Mouse (Mus musculus) midbrain, embryonic 11.5 days (tissue): ENCODE data around the gene Nefh. TPM values are rescaled to one million over a fixed set of nuclear protein-coding genes. Genes with fewer than 3 reads are reported as not detected.

Experiments
- ATAC-seq: fragments of 200-750 bp; cut with Nextera tagmentation; 2 replicates; pipeline ENCODE4 v1.8.0; 2017; ENCODE audit warnings: moderate TSS enrichment, moderate library complexity; ENCODE audit not compliant: low FRiP score
- DNase-seq: peaks from one replicate; pipeline ENCODE4 v3.0.0; 2015; ENCODE audit warnings: low spot score; ENCODE audit errors: missing footprints
- H3K27ac ChIP-seq: fragments of 300-500 bp; sonication (generic); 2 replicates; pipeline ENCODE4 v1.5.1; 2014; ENCODE audit warnings: low read depth, low read length
- H3K27me3 ChIP-seq: fragments of 300-500 bp; sonication (generic); 2 replicates; pipeline ENCODE4 v1.6.1; 2014; ENCODE audit warnings: mild to moderate bottlenecking, low read length, moderate library complexity, mixed read lengths; ENCODE audit not compliant: control insufficient read depth, insufficient read depth
- H3K36me3 ChIP-seq: fragments of 300-500 bp; sonication (generic); 2 replicates; pipeline ENCODE4 v1.6.1; 2014; ENCODE audit warnings: mild to moderate bottlenecking, low read length, moderate library complexity, mixed read lengths; ENCODE audit not compliant: control insufficient read depth, insufficient read depth
- H3K4me1 ChIP-seq: fragments of 300-500 bp; sonication (generic); 2 replicates; pipeline ENCODE4 v1.6.1; 2014; ENCODE audit warnings: low read length; ENCODE audit not compliant: control insufficient read depth, insufficient read depth
- H3K4me2 ChIP-seq: fragments of 300-500 bp; sonication (generic); 2 replicates; pipeline ENCODE4 v1.6.1; 2014; ENCODE audit warnings: mild to moderate bottlenecking, moderate library complexity
- H3K4me3 ChIP-seq: fragments of 300-500 bp; sonication (generic); 2 replicates; pipeline ENCODE4 v1.5.1; 2014; ENCODE audit warnings: low read depth, low read length
- H3K9ac ChIP-seq: fragments of 300-500 bp; sonication (generic); 2 replicates; pipeline ENCODE4 v1.6.1; 2014; ENCODE audit warnings: low read length
- H3K9me3 ChIP-seq: fragments of 300-500 bp; sonication (generic); 2 replicates; pipeline ENCODE4 v1.6.1; 2016; ENCODE audit warnings: low read length; ENCODE audit not compliant: control insufficient read depth
- WGBS: fragments of 180-500 bp; shearing (Covaris S2); extraction: QIAGEN DNeasy Blood & Tissue Kit; methylation state at CpG from one replicate; pipeline ENCODE4 v1.1.7; 2014; 5-methylcytosine and 5-hydroxymethylcytosine counted together
- polyA plus RNA-seq: library from polyadenylated mRNA; unstranded; fragments of >200 nt; fragmentation: Nextera tagmentation; extraction: Ambion mirVana; gene quantifications from 2 replicates; pipeline ENCODE4 v1.2.1, GENCODE M21; 2014

The Nefh gene
- polyA plus RNA-seq, 1 experiment from 2014 or later = 0.79 TPM

GRCm38 (mm10) chr11:4983538-4983937 is 35.7 kb upstream of the Nefh start:
- H3K4me1 ChIP-seq = peaks cover 6% of the 10 kb centered on the region
- H3K4me2 ChIP-seq = no peak overlapping the region
- H3K9ac ChIP-seq = no peak overlapping the region
- 52% methylated on average over 2 of the region's 2 CpGs for WGBS
- no peak overlapping the region for H3K27ac ChIP-seq
- H3K27me3 ChIP-seq = no peaks in the 10 kb centered on the region
- H3K36me3 ChIP-seq = no peaks in the 10 kb centered on the region
- DNase-seq = no peak
- ATAC-seq = no peak
- H3K9me3 ChIP-seq = no peaks in the 10 kb centered on the region
- H3K4me3 ChIP-seq = no peak overlapping the region

- H3K36me3 ChIP-seq = no peaks in the 10 kb centered on the region
- H3K4me2 ChIP-seq = no peak overlapping the region
- peaks cover 6% of the 10 kb centered on the region for H3K4me1 ChIP-seq
- 82% methylated on average over 3 of the region's 3 CpGs for whole genome bisulfite sequencing
- no peak for ATAC-seq
- no peak for DNase-seq
- no peak overlapping the region for H3K4me3 ChIP-seq
- H3K9me3 ChIP-seq = no peaks in the 10 kb centered on the region
- no peak overlapping the region for H3K9ac ChIP-seq
- no peaks in the 10 kb centered on the region for H3K27me3 ChIP-seq
- H3K27ac ChIP-seq = no peak overlapping the region
Observed at GRCm38 (mm10) chr11:4983010-4983409, 35.1 kb upstream of the Nefh start.

- ATAC-seq = peak; percentile 48; the same call in 1 of the 2 replicates
- Histone ChIP-seq H3K4me3 (no peak overlapping the region), H3K4me1 (no peaks in the 10 kb centered on the region), H3K9me3 (no peaks in the 10 kb centered on the region), H3K36me3 (no peaks in the 10 kb centered on the region), H3K4me2 (no peak overlapping the region), H3K9ac (no peak overlapping the region), H3K27ac (no peak overlapping the region), H3K27me3 (no peaks in the 10 kb centered on the region)
- peak; percentile 96 for DNase-seq
- WGBS = 6% methylated on average over 13 of the region's 14 CpGs
Observed at GRCm38 (mm10) chr11:4975623-4976022, 27.8 kb upstream of the Nefh start.

- ATAC-seq (no peak), DNase-seq (no peak)
- H3K36me3 ChIP-seq = no peaks in the 10 kb centered on the region
- H3K27me3 ChIP-seq = no peaks in the 10 kb centered on the region
- H3K9me3 ChIP-seq = no peaks in the 10 kb centered on the region
- H3K9ac ChIP-seq = no peak overlapping the region
- H3K4me3 ChIP-seq = no peak overlapping the region
- no peak overlapping the region for H3K27ac ChIP-seq
- H3K4me2 ChIP-seq = no peak overlapping the region
- WGBS = 80% methylated on average over 11 of the region's 11 CpGs
- no peaks in the 10 kb centered on the region for H3K4me1 ChIP-seq
Observed at GRCm38 (mm10) chr11:4974376-4975122, 26.7 kb upstream of the Nefh start.

DNA sequence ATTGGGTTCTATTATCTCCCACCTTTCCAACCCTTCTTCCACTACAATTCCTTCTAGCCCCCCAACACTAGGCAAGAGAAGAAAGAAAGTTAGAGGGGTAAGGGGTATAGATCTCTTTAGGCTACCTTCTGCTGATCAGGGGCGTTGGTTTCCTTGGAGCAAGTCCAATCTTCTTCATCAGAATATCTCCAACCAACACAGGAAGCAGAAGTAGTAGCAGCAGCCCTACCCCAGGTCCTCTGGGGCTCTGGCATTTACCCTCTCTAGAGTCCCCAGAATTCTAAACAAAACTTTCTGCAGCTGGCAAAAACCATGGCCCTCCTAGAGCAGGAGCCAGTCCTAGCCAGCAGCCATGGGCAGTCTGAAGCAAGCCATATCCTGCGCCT is 26.0 kb upstream of the Nefh start:
- WGBS = 88% methylated on average over 2 of the region's 2 CpGs
- Histone ChIP-seq H3K4me3 (no peak overlapping the region), H3K4me2 (no peak overlapping the region), H3K4me1 (no peaks in the 10 kb centered on the region), H3K9ac (no peak overlapping the region), H3K27ac (no peak overlapping the region), H3K36me3 (no peaks in the 10 kb centered on the region), H3K9me3 (no peaks in the 10 kb centered on the region), H3K27me3 (no peaks in the 10 kb centered on the region)
- ATAC-seq (no peak), DNase-seq (no peak)

DNA sequence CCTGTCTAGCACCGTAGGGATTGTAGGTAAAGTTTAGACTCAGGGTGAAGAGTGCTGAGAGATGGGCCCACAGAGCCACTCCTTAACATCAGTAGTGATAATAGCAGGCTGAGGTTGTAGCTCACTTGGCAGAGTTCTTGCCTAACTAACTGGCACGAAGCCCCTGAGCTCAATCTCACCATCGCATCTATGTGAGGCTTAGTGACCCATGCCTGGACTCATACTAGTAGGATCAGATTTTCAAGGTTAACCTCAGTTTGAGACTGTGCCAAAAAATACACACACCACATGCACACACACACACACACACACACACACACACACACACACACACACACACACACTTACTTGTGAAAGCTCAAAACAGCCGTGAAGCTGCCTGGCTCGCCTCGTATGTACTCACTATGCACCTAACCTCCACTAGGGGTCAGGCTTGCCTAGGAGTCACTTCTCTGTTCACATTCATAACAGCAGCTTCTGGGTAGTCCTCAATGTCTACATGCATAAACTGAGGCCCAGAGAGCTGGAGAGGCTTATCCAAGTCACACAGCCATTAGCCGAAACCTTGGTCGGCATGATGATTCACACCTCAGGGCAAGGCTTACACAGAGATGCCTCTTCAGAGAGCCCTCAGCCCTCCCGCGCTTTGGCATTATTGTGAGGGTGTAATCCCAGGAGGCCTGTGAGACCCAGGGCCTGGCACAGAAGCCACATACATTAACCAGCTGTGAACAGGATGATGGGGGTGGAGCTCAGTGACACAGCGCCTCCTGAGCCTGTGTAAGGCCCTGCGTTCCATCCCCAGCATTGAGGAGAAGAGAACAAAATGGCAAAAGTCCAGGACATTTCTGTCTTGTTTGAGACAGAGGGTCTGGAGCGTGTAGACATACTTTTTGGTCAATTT is 25.4 kb upstream of the Nefh start:
- 64% methylated on average over 13 of the region's 13 CpGs for WGBS
- Histone ChIP-seq H3K27me3 (no peaks in the 10 kb centered on the region), H3K9me3 (no peaks in the 10 kb centered on the region), H3K27ac (no peak overlapping the region), H3K9ac (no peak overlapping the region), H3K36me3 (no peaks in the 10 kb centered on the region), H3K4me1 (no peaks in the 10 kb centered on the region), H3K4me3 (no peak overlapping the region), H3K4me2 (no peak overlapping the region)
- ATAC-seq (no peak), DNase-seq (no peak)

DNA sequence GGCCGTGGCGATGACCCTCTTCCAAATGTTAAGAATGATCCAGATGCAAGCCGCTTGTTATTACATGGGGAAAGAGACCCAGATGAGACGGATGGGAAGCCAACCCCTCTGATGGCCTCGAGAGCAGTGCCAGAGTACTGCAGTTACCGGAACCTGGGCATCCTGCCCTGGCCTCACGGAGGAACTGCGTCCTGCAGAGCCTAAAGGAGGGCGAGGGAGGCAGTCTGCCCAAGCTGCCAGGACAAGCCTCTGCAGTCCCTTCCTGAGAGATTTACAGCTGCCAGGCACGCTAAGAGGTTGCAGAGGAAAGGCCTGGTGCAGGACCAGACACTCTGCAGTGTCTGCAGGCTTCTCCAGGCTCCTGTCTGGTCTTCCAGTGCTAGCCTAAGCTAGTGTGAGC is 20.5 kb upstream of the Nefh start:
- H3K9ac ChIP-seq = no peak overlapping the region
- 79% methylated on average over 10 of the region's 10 CpGs for WGBS
- DNase-seq (no peak), ATAC-seq (no peak)
- H3K27ac ChIP-seq = no peak overlapping the region
- no peak overlapping the region for H3K4me2 ChIP-seq
- H3K9me3 ChIP-seq = no peaks in the 10 kb centered on the region
- H3K4me1 ChIP-seq = no peaks in the 10 kb centered on the region
- H3K4me3 ChIP-seq = no peak overlapping the region
- no peaks in the 10 kb centered on the region for H3K36me3 ChIP-seq
- H3K27me3 ChIP-seq = no peaks in the 10 kb centered on the region

DNA sequence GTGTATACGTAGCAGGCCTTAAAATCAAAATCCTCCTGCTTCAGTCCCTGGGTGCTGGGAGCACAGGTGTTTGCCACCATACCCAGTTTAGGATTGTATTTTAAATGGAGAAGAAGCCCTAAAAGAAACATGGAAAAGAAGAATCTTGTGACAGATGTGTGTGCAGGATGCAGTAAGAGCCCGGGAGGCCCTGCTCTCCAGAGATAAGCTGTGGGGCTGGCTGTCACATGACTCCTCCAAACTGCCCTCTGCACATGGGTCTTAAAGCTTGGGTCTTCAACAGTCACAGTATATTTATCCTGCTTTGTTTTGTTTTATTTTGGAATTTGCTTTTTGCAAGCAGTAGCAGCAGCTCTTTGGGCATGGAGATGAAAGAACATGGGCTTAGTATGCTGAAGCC is 19.7 kb upstream of the Nefh start:
- Histone ChIP-seq H3K4me2 (no peak overlapping the region), H3K36me3 (no peaks in the 10 kb centered on the region), H3K4me1 (no peaks in the 10 kb centered on the region), H3K4me3 (no peak overlapping the region), H3K9ac (no peak overlapping the region), H3K9me3 (no peaks in the 10 kb centered on the region), H3K27me3 (no peaks in the 10 kb centered on the region), H3K27ac (no peak overlapping the region)
- no peak for DNase-seq
- ATAC-seq = no peak
- 57% methylated on average over 2 of the region's 2 CpGs for WGBS

DNA sequence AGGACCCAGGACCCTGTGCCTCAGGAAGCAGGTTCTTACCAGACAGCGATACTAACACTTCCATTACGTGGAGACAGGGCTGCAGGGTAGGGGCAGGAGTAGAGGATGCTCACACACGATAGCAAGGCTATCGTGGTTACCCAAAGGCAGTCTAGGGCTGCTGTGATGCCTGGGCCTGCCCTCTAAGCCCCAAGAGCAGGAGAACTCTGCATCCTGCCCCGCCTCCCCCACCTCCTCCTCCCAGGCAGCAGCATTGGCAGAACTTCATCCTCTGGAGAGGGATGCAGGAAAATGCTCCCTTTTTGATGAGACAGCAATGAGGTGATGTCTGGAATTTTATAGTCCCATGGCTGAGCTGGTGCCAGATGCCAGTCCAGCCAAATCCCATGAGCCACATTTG is 19.0 kb upstream of the Nefh start:
- whole genome bisulfite sequencing = 67% methylated on average over 5 of the region's 5 CpGs
- no peaks in the 10 kb centered on the region for H3K4me1 ChIP-seq
- ATAC-seq (no peak), DNase-seq (no peak)
- H3K27ac ChIP-seq = no peak overlapping the region
- H3K27me3 ChIP-seq = no peaks in the 10 kb centered on the region
- H3K9ac ChIP-seq = no peak overlapping the region
- H3K4me2 ChIP-seq = no peak overlapping the region
- no peak overlapping the region for H3K4me3 ChIP-seq
- H3K9me3 ChIP-seq = no peaks in the 10 kb centered on the region
- no peaks in the 10 kb centered on the region for H3K36me3 ChIP-seq
